Mouse (Mus musculus): ENCODE results near the gene Nab2.

GRCm38 (mm10) chr10:127664166-127664565 is 4.2 kb downstream of the Nab2 start:
- TF ChIP-seq CTCF (IDR thresholded peaks at IDR 0.05; ENCODE audit: low read depth) (no peak), EP300 (IDR thresholded peaks at IDR 0.05; ENCODE audit: low read depth) (no peak)

All from liver, embryonic 14.5 days (tissue).